9 mouse cellular contexts compared by ENCODE assay signal in the genomic region with DNA sequence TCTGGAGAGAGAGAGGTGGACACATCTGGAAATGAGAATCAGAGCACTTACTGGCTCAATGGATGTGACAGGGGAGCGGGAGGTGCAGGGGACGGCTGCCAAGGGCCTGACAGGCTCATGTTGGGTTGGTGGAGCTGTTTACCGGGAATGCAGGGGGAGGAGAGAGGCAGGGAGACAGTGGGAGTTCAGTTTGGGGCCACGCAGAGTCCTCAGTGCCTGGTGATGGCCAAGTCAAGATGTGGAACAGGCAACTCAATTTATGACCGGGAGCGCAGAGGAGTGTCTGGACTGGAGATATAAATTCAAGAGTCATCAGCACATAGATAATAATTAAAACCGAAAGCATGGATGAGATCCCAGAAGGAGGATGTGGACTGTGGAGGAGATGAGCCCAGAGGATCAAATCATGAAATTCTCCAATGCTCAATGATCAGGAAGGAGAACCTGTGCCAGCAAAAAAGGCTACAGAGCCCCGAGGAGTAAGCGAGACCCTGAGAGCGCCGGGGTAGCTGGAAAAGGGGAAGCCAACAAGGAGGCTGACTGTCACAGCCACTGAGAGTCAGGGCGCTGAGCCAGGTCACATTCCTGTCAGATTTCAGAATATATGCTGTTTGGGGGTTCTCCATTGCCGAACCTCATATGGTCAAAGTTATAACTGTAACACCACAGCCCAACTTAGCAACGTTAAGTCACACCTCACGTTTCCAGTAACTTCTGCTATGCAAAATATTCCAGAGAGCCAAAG.
DNase-seq lines count a peak whose midpoint lies in the region; ATAC-seq lines count a peak whose summit lies in the region.
"Had no signal": no experiment of that assay in that cellular context is flagged by ENCODE, and none has a peak within 500 bp of the region (broad histone marks: within the 10 kb centered on the region; RNA-seq: fewer than 3 reads in every experiment).

No protein-coding gene starts in this region.

- H3K27ac ChIP-seq in midbrain, embryonic 10.5 days (replicated peaks) = peak overlapping the region; percentile 38; the same call in 1 of the 2 replicates
- no peak overlapping the region for H3K27ac ChIP-seq in midbrain, embryonic 13.5 days
- no peak overlapping the region; the same call in 1 of the 2 replicates for H3K27ac ChIP-seq in kidney, embryonic 16.5 days (ENCODE audit: low read length)
- H3K27ac ChIP-seq in stomach, embryonic 16.5 days (ENCODE audit: low read length) = no peak overlapping the region
- H3K27ac ChIP-seq in midbrain, embryonic 14.5 days (replicated peaks; ENCODE audit: low read depth, low read length) = no peak overlapping the region
- H3K27ac ChIP-seq: liver, embryonic 14.5 days had no signal

- peaks cover 21% of the 10 kb centered on the region; the same call in 1 of the 2 replicates for H3K27me3 ChIP-seq in midbrain, embryonic 10.5 days (ENCODE audit: low read depth, poor library complexity, severe bottlenecking)
- no peaks in the 10 kb centered on the region for H3K27me3 ChIP-seq in midbrain, embryonic 13.5 days
- H3K27me3 ChIP-seq in kidney, embryonic 16.5 days (ENCODE audit: insufficient read depth, low read length) = no peaks in the 10 kb centered on the region
- H3K27me3 ChIP-seq in stomach, embryonic 16.5 days (ENCODE audit: control insufficient read depth, insufficient read depth, low read length) = no peaks in the 10 kb centered on the region
- H3K27me3 ChIP-seq in midbrain, embryonic 14.5 days (ENCODE audit: control insufficient read depth, insufficient read depth, low read length) = no peaks in the 10 kb centered on the region

- H3K9me3 ChIP-seq in midbrain, embryonic 10.5 days (replicated peaks) = no peaks in the 10 kb centered on the region
- H3K9me3 ChIP-seq in midbrain, embryonic 13.5 days = no peaks in the 10 kb centered on the region
- no peaks in the 10 kb centered on the region for H3K9me3 ChIP-seq in kidney, embryonic 16.5 days (ENCODE audit: low read length)
- no peaks in the 10 kb centered on the region for H3K9me3 ChIP-seq in stomach, embryonic 16.5 days (replicated peaks; ENCODE audit: control insufficient read depth, low read length)
- no peaks in the 10 kb centered on the region for H3K9me3 ChIP-seq in midbrain, embryonic 14.5 days (ENCODE audit: control insufficient read depth, low read length)

- ATAC-seq in midbrain, embryonic 13.5 days = no peak
- peak; percentile 69; the same call in 1 of the 2 replicates for ATAC-seq in kidney, embryonic 16.5 days (ENCODE audit: low FRiP score, low TSS enrichment)
- ATAC-seq in stomach, embryonic 16.5 days (ENCODE audit: insufficient read depth, low FRiP score) = peak; percentile 20; the same call in 1 of the 2 replicates
- no peak for ATAC-seq in midbrain, embryonic 14.5 days (ENCODE audit: low FRiP score, low TSS enrichment)

- H3K4me1 ChIP-seq in midbrain, embryonic 10.5 days = peaks cover 31% of the 10 kb centered on the region
- peaks cover 23% of the 10 kb centered on the region for H3K4me1 ChIP-seq in midbrain, embryonic 13.5 days (replicated peaks)
- H3K4me1 ChIP-seq in kidney, embryonic 16.5 days (ENCODE audit: insufficient read depth, low read length) = peaks cover 13% of the 10 kb centered on the region
- 0 out of 2 replicates have a peak, but pooled peaks cover 4% of the 10 kb centered on the region for H3K4me1 ChIP-seq in stomach, embryonic 16.5 days (ENCODE audit: control insufficient read depth, insufficient read depth, low read length)
- H3K4me1 ChIP-seq in midbrain, embryonic 14.5 days (ENCODE audit: control insufficient read depth, insufficient read depth, low read length) = peaks cover 6% of the 10 kb centered on the region; the same call in 1 of the 2 replicates

- no peak overlapping the region for H3K4me3 ChIP-seq in midbrain, embryonic 10.5 days
- H3K4me3 ChIP-seq in midbrain, embryonic 13.5 days (replicated peaks) = no peak overlapping the region
- no peak overlapping the region for H3K4me3 ChIP-seq in kidney, embryonic 16.5 days (ENCODE audit: low read length)
- H3K4me3 ChIP-seq in stomach, embryonic 16.5 days (replicated peaks; ENCODE audit: low read length) = no peak overlapping the region
- no peak overlapping the region for H3K4me3 ChIP-seq in midbrain, embryonic 14.5 days (replicated peaks; ENCODE audit: low read depth, low read length)

- H3K36me3 ChIP-seq in midbrain, embryonic 10.5 days = no peaks in the 10 kb centered on the region
- no peaks in the 10 kb centered on the region for H3K36me3 ChIP-seq in midbrain, embryonic 13.5 days
- no peaks in the 10 kb centered on the region for H3K36me3 ChIP-seq in kidney, embryonic 16.5 days (ENCODE audit: insufficient read depth, low read length)
- no peaks in the 10 kb centered on the region for H3K36me3 ChIP-seq in stomach, embryonic 16.5 days (ENCODE audit: control insufficient read depth, insufficient read depth, low read length)
- H3K36me3 ChIP-seq in midbrain, embryonic 14.5 days (ENCODE audit: control insufficient read depth, insufficient read depth, low read length) = no peaks in the 10 kb centered on the region

- H3K9ac ChIP-seq in midbrain, embryonic 13.5 days (replicated peaks) = no peak overlapping the region
- no peak overlapping the region for H3K9ac ChIP-seq in kidney, embryonic 16.5 days (replicated peaks; ENCODE audit: low read length)
- no peak overlapping the region for H3K9ac ChIP-seq in stomach, embryonic 16.5 days (ENCODE audit: low read length)
- H3K9ac ChIP-seq in midbrain, embryonic 14.5 days (replicated peaks; ENCODE audit: low read length) = no peak overlapping the region
- H3K9ac ChIP-seq: liver, embryonic 14.5 days had no signal

- H3K4me2 ChIP-seq in midbrain, embryonic 13.5 days (replicated peaks) = no peak overlapping the region
- 0 out of 2 replicates have a peak overlapping the region, but pooled peaks have one; percentile 26 for H3K4me2 ChIP-seq in kidney, embryonic 16.5 days (replicated peaks; ENCODE audit: low read depth, low read length)
- no peak overlapping the region for H3K4me2 ChIP-seq in stomach, embryonic 16.5 days (ENCODE audit: low read depth, low read length)
- H3K4me2 ChIP-seq in midbrain, embryonic 14.5 days (ENCODE audit: low read length) = no peak overlapping the region

- peak; percentile 18 for DNase-seq in adrenal gland, adult 2 months
- no peak for DNase-seq in adrenal gland, adult 8-10 months
- no peak for DNase-seq in midbrain, embryonic 10.5 days (ENCODE audit: low spot score)
- no peak for DNase-seq in midbrain, embryonic 14.5 days
- DNase-seq in natural killer cell, adult 2 months (ENCODE audit: low spot score in 2 of 2) = no peak

- WGBS in midbrain, embryonic 10.5 days = 88% methylated on average over 15 of the region's 15 CpGs
- WGBS in midbrain, embryonic 13.5 days = 93% methylated on average over 15 of the region's 15 CpGs
- 41% methylated on average over 15 of the region's 15 CpGs for WGBS in kidney, embryonic 16.5 days
- 64% methylated on average over 15 of the region's 15 CpGs for WGBS in stomach, embryonic 16.5 days
- WGBS in midbrain, embryonic 14.5 days = 89% methylated on average over 15 of the region's 15 CpGs

Comparison
In these comparisons a context has a peak if more than half of its experiments do, and no peak if none do; other contexts are left out.
1. ATAC-seq: peak in kidney, embryonic 16.5 days (single experiment) and stomach, embryonic 16.5 days (single experiment); none in midbrain, embryonic 13.5 days (single experiment) and midbrain, embryonic 14.5 days (single experiment).